Mouse (Mus musculus): ENCODE results near the gene Ank.

The Ank gene

GRCm38 (mm10) chr15:27630601-27631383, 164.3 kb downstream of the Ank start, which contains the start of gene Otulin:
Otulin (minus strand) TSS chr15:27630693.
- peak; percentile 96 for DNase-seq (ENCODE audit: low spot score in 2 of 2)

- DNase-seq (ENCODE audit: low spot score in 2 of 2) = no peak
Measured at GRCm38 (mm10) chr15:27633941-27634900, 167.7 kb downstream of the Ank start.

- DNase-seq (ENCODE audit: low spot score in 2 of 2) = peak; percentile 56 to 61
Measured at GRCm38 (mm10) chr15:27641171-27641570, 174.7 kb downstream of the Ank start.

- peak; percentile 33 to 37 for DNase-seq (ENCODE audit: low spot score in 2 of 2)
Measured at GRCm38 (mm10) chr15:27642895-27643294, 176.4 kb downstream of the Ank start.
